In the genomic region with DNA sequence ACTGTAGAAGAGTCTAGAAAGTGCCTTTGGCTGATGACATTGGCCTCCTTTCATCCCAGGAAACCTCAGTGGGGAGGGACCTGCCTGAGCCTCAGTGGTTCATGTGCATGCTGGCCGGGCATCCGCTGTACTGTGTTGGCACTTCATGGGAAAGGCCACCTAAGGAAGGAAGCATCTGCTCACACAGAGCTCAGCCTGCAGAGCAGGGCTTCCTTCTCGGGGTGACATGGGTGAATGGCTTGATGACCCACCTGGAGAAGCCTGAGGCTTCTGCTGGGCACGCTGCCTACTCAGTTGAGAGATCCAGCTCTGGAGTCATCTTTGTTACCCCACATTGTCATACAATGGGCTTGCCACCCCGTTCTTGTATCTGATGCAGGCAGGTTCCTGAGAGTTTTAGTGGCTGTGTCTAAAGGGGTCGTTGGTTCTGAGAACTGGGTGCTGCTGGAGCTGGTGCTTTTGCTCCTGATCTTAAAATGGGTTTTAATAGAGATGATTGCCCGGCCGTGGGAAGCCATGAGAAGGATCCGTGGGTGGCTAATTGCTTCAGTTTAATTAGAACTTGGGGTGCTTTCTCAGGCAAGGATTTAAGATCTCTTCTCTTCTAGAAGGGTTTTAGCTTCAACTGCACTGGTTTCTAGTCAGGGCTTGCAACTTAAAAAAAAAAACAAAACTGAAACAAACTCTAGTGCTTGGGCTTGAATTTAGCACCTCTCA, we compare ENCODE assay signal across 25 mouse cellular contexts.
DNase-seq lines count a peak whose midpoint lies in the region; ATAC-seq and TF ChIP-seq lines count a peak whose summit lies in the region.
"Had no signal": no experiment of that assay in that cellular context is flagged by ENCODE, and none has a peak within 500 bp of the region (broad histone marks: within the 10 kb centered on the region; RNA-seq: fewer than 3 reads in every experiment).

No protein-coding gene starts in this region.

- peaks cover 73% of the 10 kb centered on the region for H3K27me3 ChIP-seq in CH12.LX (replicated peaks)
- H3K27me3 ChIP-seq in hindbrain, embryonic 13.5 days = no peaks in the 10 kb centered on the region
- no peaks in the 10 kb centered on the region for H3K27me3 ChIP-seq in midbrain, embryonic 14.5 days (ENCODE audit: control insufficient read depth, insufficient read depth, low read length)
- H3K27me3 ChIP-seq: embryonic facial prominence, embryonic 15.5 days; hindbrain, embryonic 12.5 days; kidney, embryonic 15.5 days; limb, embryonic 12.5 days; liver, embryonic 13.5 days; neural tube, embryonic 15.5 days had no signal

- 84% methylated on average over 9 of the region's 9 CpGs for WGBS in hindbrain, embryonic 13.5 days
- WGBS in midbrain, embryonic 14.5 days = 85% methylated on average over 9 of the region's 9 CpGs

- no peaks in the 10 kb centered on the region for H3K4me1 ChIP-seq in CH12.LX (ENCODE audit: control insufficient read depth in 1 of 2, insufficient read depth in 2 of 2)
- H3K4me1 ChIP-seq in cortical plate, adult 2 months (ENCODE audit: control insufficient read depth, insufficient read depth, low read length) = peaks cover 25% of the 10 kb centered on the region
- 0 out of 2 replicates have a peak, but pooled peaks cover 5% of the 10 kb centered on the region for H3K4me1 ChIP-seq in hindbrain, embryonic 13.5 days (replicated peaks)
- no peaks in the 10 kb centered on the region for H3K4me1 ChIP-seq in midbrain, embryonic 14.5 days (ENCODE audit: control insufficient read depth, insufficient read depth, low read length)
- H3K4me1 ChIP-seq: embryonic facial prominence, embryonic 15.5 days; forebrain, embryonic 10.5 days; hindbrain, embryonic 12.5 days; kidney, embryonic 15.5 days; liver, embryonic 13.5 days had no signal

- H3K27ac ChIP-seq in CH12.LX (ENCODE audit: insufficient read depth, low read depth) = no peak overlapping the region
- 0 out of 2 replicates have a peak overlapping the region, but pooled peaks have one; percentile 23 for H3K27ac ChIP-seq in cortical plate, adult 2 months (ENCODE audit: insufficient read depth, low read length)
- no peak overlapping the region for H3K27ac ChIP-seq in hindbrain, embryonic 13.5 days
- H3K27ac ChIP-seq in midbrain, embryonic 14.5 days (replicated peaks; ENCODE audit: low read depth, low read length) = no peak overlapping the region
- H3K27ac ChIP-seq: embryonic facial prominence, embryonic 15.5 days; forebrain, embryonic 10.5 days; hindbrain, embryonic 12.5 days; kidney, embryonic 15.5 days; limb, embryonic 12.5 days; liver, embryonic 13.5 days had no signal

- TF ChIP-seq RAD21 in CH12.LX (IDR thresholded peaks at IDR 0.05; ENCODE audit: low read depth, low read length) = no peak

- no peak for DNase-seq in CH12.LX (ENCODE audit: extremely low read depth)
- DNase-seq in brain, adult 2 months (ENCODE audit: low read depth, low spot score) = peak; percentile 74
- DNase-seq in cerebellum, adult 9-10 months = peak; percentile 77
- DNase-seq in midbrain, embryonic 14.5 days = no peak
- DNase-seq: adrenal gland, postnatal 14 days; gastrocnemius, postnatal 14 days; kidney, adult 11 months; layer of hippocampus, adult 9-11 months; liver, embryonic 13.5 days; lung, adult 2 months; lung, postnatal 14 days; right cerebral cortex, postnatal 14 days; spleen, adult 18-20 months; thymus, postnatal 14 days had no signal

- TF ChIP-seq CTCF in CH12.LX (conservative IDR thresholded peaks at IDR 0.05 in 1 of 2, IDR thresholded peaks at IDR 0.05 in 1 of 2; ENCODE audit: low read depth in 2 of 2, low read length in 2 of 2) = no peak
- no peak for TF ChIP-seq CTCF in cortical plate, adult 2 months (IDR thresholded peaks at IDR 0.05; ENCODE audit: extremely low read depth, insufficient read depth, low read length)

- no peaks in the 10 kb centered on the region for H3K79me2 ChIP-seq in CH12.LX (replicated peaks; ENCODE audit: control insufficient read depth, extremely low read depth, insufficient read depth, poor library complexity, severe bottlenecking)

- no peak for TF ChIP-seq EP300 in CH12.LX (IDR thresholded peaks at IDR 0.05; ENCODE audit: low read length)

- in situ Hi-C loops in CH12.LX (cut with MboI; ENCODE audit: low pct_ligation_motif_present, low pct_unique_long_range_greater_than_20kb, low sequenced_read_pairs) = no loop called here

- dilution Hi-C loops in CH12.LX (cut with MboI; ENCODE audit: extremely low pct_ligation_motif_present, extremely low pct_unique_long_range_greater_than_20kb, low sequenced_read_pairs) = no loop called here

- no peak overlapping the region for H3K4me3 ChIP-seq in CH12.LX (replicated peaks in 1 of 3; ENCODE audit: low read depth in 2 of 3, low read length in 2 of 3, poor library complexity in 1 of 3)
- H3K4me3 ChIP-seq in cortical plate, adult 2 months (ENCODE audit: insufficient read depth, low read length) = no peak overlapping the region
- no peak overlapping the region for H3K4me3 ChIP-seq in hindbrain, embryonic 13.5 days
- H3K4me3 ChIP-seq in midbrain, embryonic 14.5 days (replicated peaks; ENCODE audit: low read depth, low read length) = no peak overlapping the region
- H3K4me3 ChIP-seq: embryonic facial prominence, embryonic 15.5 days; forebrain, embryonic 10.5 days; hindbrain, embryonic 12.5 days; kidney, embryonic 15.5 days; limb, embryonic 12.5 days; liver, embryonic 13.5 days; neural tube, embryonic 15.5 days had no signal

- H3K36me3 ChIP-seq in CH12.LX (replicated peaks in 1 of 2; ENCODE audit: control insufficient read depth in 1 of 2, insufficient read depth in 1 of 2, low read length in 1 of 2) = no peaks in the 10 kb centered on the region
- no peaks in the 10 kb centered on the region for H3K36me3 ChIP-seq in hindbrain, embryonic 13.5 days
- no peaks in the 10 kb centered on the region for H3K36me3 ChIP-seq in midbrain, embryonic 14.5 days (ENCODE audit: control insufficient read depth, insufficient read depth, low read length)
- H3K36me3 ChIP-seq: embryonic facial prominence, embryonic 15.5 days; forebrain, embryonic 10.5 days; hindbrain, embryonic 12.5 days; kidney, embryonic 15.5 days; limb, embryonic 12.5 days; liver, embryonic 13.5 days; neural tube, embryonic 15.5 days had no signal

- ATAC-seq in erythroblast, adult 5-6 weeks (replicated peaks; ENCODE audit: low FRiP score, poor library complexity, severe bottlenecking) = no peak
- no peak for ATAC-seq in hindbrain, embryonic 13.5 days (ENCODE audit: low FRiP score)
- ATAC-seq in midbrain, embryonic 14.5 days (ENCODE audit: low FRiP score, low TSS enrichment) = no peak
- ATAC-seq: forebrain, embryonic 16.5 days had no signal

- H3K4me2 ChIP-seq in CH12.LX (ENCODE audit: insufficient read depth, low read depth, poor library complexity, severe bottlenecking) = peak overlapping the region; percentile 18; the same call in 1 of the 2 replicates
- no peak overlapping the region for H3K4me2 ChIP-seq in hindbrain, embryonic 13.5 days
- H3K4me2 ChIP-seq in midbrain, embryonic 14.5 days (ENCODE audit: low read length) = no peak overlapping the region
- H3K4me2 ChIP-seq: embryonic facial prominence, embryonic 15.5 days; hindbrain, embryonic 12.5 days; kidney, embryonic 15.5 days; limb, embryonic 12.5 days; liver, embryonic 13.5 days; midbrain, embryonic 11.5 days; neural tube, embryonic 15.5 days had no signal

- H3K9me3 ChIP-seq in CH12.LX (replicated peaks; ENCODE audit: low read length) = peaks cover 12% of the 10 kb centered on the region
- H3K9me3 ChIP-seq in hindbrain, embryonic 13.5 days = no peaks in the 10 kb centered on the region
- no peaks in the 10 kb centered on the region for H3K9me3 ChIP-seq in midbrain, embryonic 14.5 days (ENCODE audit: control insufficient read depth, low read length)
- H3K9me3 ChIP-seq: kidney, embryonic 15.5 days; liver, embryonic 13.5 days; neural tube, embryonic 15.5 days had no signal

- no peak for TF ChIP-seq POLR2A in CH12.LX (IDR thresholded peaks at IDR 0.05; ENCODE audit: low read depth, low read length)
- no peak for TF ChIP-seq POLR2A in cortical plate, adult 2 months (IDR thresholded peaks at IDR 0.05; ENCODE audit: extremely low read depth, insufficient read depth, low read length)

- H3K9ac ChIP-seq in CH12.LX (ENCODE audit: insufficient read depth, low read depth) = no peak overlapping the region
- H3K9ac ChIP-seq in hindbrain, embryonic 13.5 days = no peak overlapping the region
- H3K9ac ChIP-seq in midbrain, embryonic 14.5 days (replicated peaks; ENCODE audit: low read length) = no peak overlapping the region
- H3K9ac ChIP-seq: embryonic facial prominence, embryonic 15.5 days; hindbrain, embryonic 12.5 days; kidney, embryonic 15.5 days; limb, embryonic 12.5 days; liver, embryonic 13.5 days; neural tube, embryonic 15.5 days had no signal

TF ChIP-seq in CH12.LX, 34 proteins besides CTCF, POLR2A, EP300 and RAD21:
- TF ChIP-seq GABPA (IDR thresholded peaks at IDR 0.05; ENCODE audit: insufficient replicate concordance, low read depth, low read length) = no peak

Comparison
In these comparisons a context has a peak if more than half of its experiments do, and no peak if none do; other contexts are left out.
1. DNase-seq: peak in brain, adult 2 months (single experiment) and cerebellum, adult 9-10 months (single experiment); none in CH12.LX (single experiment) and midbrain, embryonic 14.5 days (single experiment).